Mouse (Mus musculus): ENCODE results near the gene Homer2.

The Homer2 gene

DNA sequence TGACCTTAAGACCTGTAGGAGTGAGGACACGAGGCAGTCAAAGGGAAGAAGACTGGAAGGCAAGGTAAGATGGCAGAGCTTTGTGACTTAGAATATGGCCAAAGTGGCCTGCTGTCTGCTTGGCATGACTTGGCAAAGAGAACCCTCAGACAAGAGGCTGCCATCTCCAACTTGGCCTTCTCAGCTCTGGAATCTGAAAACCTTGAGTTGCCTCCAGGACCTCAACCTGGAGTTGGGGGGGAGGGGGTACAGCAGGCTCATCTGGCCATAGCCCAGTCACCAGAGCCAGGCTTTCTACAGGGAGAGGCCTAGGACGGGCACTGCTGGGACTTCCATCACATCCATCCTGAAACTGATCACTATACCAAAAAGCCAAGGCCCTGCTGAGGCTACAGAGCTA, 55.0 kb downstream of the Homer2 start:
- no peak for DNase-seq (ENCODE audit: low spot score in 2 of 2)

DNA sequence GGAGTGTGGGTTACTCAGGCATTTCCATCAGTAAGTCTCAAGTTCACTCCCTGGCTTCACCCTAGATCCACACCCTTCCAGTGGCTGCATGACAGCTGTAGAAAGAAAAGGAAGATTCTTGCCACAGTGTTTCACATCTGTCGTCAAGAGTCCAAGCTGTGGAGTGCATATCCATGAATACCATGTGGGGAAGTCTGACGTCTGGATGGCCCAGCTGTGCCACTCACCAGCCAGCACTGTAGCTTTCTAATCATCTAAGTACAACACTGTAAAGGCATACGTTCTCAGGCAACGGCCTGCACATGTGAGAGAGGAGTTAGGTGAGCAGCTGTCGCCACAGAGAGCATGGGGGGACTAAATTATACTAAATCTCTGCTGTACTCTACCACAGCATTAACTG, 56.0 kb downstream of the Homer2 start:
- no peak for DNase-seq (ENCODE audit: low spot score in 2 of 2)

GRCm38 (mm10) chr7:81649270-81649669, 58.1 kb downstream of the Homer2 start:
- no peak for DNase-seq (ENCODE audit: low spot score in 2 of 2)

DNA sequence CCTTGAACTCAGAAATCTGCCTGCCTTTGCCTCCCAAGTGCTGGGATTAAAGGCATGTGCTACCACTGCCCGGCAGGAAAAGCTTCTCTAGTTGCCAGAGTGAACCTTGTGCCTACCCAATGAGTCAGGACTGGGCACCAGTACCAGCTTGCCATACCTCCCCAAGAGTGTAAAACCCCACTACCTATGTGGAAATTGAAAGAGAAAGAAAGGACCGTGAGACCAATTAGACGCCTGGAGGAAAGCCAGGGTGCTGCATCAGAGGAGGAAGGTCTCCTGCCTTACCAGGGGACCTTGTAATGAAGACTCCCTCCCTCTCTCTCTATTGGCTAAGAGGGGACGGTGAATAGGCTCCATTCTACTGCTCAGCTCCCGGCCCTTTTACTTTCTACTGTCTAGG, 59.4 kb downstream of the Homer2 start:
- DNase-seq (ENCODE audit: low spot score in 2 of 2): no peak

GRCm38 (mm10) chr7:81644551-81645235, 62.6 kb downstream of the Homer2 start:
- no peak for DNase-seq (ENCODE audit: low spot score in 2 of 2)

DNA sequence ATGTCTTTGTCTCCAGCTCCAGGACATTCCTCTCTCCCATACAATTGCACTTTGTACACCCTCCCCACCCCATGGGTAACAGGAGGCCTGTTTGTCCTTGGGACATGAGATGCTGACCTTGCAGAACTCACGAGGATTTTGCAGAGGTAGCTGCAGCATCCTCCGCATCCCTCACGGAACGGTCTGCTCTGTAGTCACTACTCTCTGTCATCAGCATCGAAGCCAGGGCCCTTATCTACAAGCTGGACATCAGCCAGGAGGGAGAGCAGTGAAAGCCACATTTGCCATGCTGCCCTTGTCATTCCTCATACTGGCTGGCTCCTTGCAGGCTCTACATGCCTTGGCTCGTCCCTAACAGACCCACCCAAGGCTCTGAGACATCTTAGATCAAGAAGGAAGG, 66.2 kb downstream of the Homer2 start:
- DNase-seq (ENCODE audit: low spot score in 2 of 2): no peak

GRCm38 (mm10) chr7:81632586-81632985, 74.7 kb downstream of the Homer2 start:
- DNase-seq (ENCODE audit: low spot score in 2 of 2): no peak

GRCm38 (mm10) chr7:81631261-81631660, 76.1 kb downstream of the Homer2 start:
- DNase-seq (ENCODE audit: low spot score in 2 of 2): no peak

DNA sequence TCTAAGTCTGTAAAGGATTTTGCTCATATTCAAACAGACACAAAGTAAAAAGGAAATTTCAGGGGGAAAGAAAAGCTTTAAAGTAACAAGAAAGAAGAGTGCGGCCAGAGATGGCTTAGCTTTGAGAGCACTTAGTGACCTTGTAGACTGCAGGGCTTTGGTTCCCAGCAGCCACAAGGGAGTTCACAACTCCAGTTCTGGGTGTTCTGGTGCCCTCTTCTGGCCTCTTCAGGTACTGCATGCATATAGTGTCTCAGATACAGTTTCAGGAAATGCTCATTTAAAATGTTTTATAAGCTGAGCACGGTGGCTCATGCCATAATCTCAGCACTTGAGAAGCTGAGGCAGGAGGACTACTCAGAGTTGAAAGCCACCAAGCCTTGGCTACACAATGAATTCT, 80.9 kb downstream of the Homer2 start:
- peak in 1 of 2 experiments; percentile 9 for DNase-seq (ENCODE audit: low spot score in 2 of 2)

DNA sequence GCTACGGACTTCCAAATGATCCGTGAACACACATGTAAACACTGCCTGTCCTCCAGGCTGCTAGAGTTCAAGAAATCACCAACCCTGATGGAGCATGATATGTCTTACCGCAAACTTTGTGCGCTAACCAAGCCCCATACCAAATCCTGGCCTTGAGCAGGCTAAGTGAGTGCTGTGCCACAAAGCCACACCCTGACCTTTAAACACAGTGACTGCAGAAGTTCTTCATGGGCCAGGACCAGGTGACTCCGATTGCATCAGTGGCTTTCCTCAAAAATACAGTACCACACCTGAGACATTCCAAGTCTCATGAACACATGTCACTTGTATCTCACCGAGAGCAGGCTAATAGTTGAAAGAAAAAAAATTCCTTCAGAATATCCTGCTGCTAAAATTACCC, 83.6 kb downstream of the Homer2 start:
- DNase-seq (ENCODE audit: low spot score in 2 of 2): no peak

GRCm38 (mm10) chr7:81622793-81623192, 84.5 kb downstream of the Homer2 start:
- no peak for DNase-seq (ENCODE audit: low spot score in 2 of 2)

GRCm38 (mm10) chr7:81615031-81615430, 92.3 kb downstream of the Homer2 start:
- no peak for DNase-seq (ENCODE audit: low spot score in 2 of 2)

- no peak for DNase-seq (ENCODE audit: low spot score in 2 of 2)
These were observed 94.3 kb downstream of the Homer2 start for GRCm38 (mm10) chr7:81612856-81613635.

DNA sequence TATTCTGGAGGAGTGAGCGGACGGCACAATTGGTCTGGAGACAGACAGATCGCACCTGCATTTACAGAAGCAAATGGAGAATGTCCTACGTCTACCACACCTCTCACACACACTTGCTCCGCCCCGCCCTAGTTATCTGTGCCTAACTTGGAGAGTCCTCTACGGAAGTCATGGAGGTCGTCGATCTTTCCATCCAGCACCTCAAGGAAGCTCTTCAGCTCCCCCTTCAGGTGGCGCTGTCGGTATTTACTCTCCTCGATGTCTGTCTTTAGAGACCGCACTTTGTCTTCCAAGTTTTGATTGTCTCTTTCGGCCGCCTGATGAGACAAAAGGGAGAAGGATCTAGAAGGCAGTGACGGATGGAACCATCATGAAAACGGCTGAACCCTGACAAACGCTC, 97.2 kb downstream of the Homer2 start:
- peak in 1 of 2 experiments; percentile 14 for DNase-seq (ENCODE audit: low spot score in 2 of 2)

GRCm38 (mm10) chr7:81606452-81606851, 100.9 kb downstream of the Homer2 start:
- no peak for DNase-seq (ENCODE audit: low spot score in 2 of 2)

DNA sequence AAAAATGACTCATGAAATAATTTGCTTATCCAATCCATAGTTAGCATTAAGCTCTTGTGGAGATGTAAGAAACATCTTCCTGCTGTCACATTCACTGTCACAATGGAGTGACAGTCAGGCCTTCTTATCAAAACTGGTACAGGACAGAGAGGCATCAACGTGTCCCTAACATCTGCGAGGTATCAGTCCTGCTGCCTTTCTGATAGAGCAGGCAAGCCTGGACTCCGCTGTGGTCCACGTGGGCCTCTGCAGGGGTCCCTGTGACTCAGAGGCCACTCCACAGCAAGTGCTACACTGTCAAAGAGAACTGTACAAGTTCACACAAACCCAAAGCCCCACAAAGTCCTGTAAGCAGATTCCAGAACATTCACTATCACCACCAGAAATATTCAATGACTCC, 101.8 kb downstream of the Homer2 start:
- no peak for DNase-seq (ENCODE audit: low spot score in 2 of 2)

DNA sequence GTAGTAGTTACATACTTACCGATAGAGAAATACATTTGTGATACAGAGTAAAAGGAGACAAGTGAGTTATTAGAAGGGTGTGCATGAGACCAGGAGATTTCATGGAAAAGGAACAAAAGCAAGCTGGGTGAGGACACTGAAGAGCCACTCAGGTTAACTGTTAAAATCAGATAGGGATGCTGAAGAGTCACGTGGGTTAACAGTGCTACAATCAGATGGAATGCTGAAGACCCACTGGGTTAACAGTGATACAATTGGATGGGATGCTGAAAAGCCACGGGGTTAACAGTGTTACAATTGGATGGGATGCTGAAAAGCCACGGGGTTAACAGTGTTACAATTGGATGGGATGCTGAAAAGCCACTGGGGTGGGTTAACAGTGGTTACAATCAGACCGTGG, 102.3 kb downstream of the Homer2 start:
- no peak for DNase-seq (ENCODE audit: low spot score in 2 of 2)

DNA sequence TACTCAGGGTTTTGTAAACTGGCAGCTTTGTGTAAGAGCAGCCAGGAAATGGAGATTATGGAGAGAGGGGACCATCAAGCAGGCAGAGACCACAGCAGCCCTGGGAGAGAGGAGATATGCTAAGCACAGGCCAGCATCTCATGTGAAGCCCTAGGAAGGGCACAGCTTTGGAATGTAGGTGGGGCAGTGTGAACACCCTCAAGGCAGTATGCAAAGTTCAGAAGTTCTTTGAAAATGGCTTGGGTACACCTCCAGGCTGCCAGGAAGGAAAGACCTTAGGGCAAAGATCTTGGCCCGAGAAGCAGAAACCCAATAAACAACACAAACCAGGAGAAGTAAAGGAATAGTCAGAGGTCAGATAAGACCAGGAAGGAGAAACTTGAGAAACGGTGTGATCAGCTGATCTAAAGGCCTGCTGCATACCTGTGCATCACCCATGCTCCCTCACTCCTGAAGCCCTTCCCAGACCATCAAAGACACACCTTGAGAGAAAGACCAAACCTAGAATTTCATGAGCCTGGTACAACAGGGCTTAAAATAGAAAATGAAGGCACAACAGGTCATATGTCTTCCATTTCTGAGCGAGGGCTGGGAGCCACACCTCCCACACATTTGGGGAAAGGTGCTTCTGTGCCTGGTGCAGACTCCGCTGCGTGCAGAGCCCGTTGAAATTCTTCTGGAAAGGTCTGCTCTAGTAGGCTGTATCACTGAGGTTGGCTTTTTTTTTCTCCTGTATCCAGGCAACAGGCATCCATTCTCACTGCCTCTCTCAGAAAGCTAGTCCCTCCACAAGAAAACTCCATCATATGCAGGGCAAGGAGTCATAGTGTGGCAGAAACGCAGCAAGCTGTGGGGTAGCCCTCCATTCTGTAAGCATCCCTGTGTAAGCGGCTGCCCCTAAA, 107.7 kb downstream of the Homer2 start:
- no peak for DNase-seq (ENCODE audit: low spot score in 2 of 2)

DNA sequence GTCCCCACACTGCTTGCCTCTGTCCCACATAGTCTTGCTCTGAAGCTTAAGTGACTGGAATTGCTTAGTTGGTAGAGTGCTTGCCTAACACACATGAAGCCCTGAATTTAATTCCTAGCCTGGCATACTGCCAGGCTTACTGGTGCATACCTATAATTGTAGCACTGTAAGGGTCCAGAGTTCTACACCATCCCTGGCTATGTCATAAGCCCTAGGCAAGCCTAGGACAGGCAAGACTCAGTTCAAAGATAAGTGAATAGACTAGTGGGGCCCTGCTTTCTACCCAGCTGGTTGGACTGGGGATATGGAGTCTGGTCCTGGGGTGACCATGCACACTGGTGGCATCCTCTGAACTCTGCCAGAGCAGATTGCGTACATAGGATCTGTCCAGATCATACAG, 109.7 kb downstream of the Homer2 start:
- no peak for DNase-seq (ENCODE audit: low spot score in 2 of 2)

DNA sequence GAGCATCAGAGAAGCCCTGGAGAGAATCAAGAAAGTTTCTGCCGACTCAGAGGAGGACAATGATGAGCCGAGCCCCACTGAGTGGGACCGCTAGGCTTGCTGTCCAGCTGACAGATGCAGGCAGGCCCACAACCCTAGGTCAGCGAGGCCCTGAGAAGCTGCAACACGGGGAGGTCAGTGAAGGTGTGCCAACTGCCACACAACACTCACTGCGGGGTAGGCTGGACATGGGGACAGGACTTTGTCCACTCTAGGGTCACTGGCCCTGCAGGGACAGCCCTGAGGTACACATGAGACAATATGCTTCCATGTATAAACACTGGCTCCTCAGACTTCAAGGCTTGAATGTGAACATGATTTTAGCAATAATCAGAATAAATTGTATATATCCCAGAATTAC, 111.2 kb downstream of the Homer2 start:
- DNase-seq (ENCODE audit: low spot score in 2 of 2): no peak

- no peak for DNase-seq (ENCODE audit: low spot score in 2 of 2)
These were observed 112.3 kb downstream of the Homer2 start for GRCm38 (mm10) chr7:81595056-81595455.

DNA sequence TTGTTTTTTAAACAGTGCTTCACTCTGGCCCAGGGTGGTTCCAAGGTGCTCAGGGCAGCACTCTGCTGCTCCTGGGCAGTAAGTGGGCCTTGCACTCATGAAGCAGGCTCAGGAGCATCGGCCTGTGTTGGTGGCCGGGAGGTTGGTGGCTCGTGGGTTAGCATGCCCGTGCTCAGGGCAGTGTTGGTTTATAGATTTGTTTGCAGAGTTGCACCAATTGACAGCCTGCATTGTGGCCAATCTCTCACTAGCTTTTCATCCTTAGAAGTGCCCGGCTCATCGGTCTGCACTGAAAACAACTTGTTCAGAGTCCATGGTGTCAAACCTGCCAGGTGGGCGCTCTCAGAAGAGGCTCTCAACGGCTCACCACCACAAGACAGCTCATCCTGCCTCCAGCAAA, 113.9 kb downstream of the Homer2 start:
- DNase-seq (ENCODE audit: low spot score in 2 of 2): no peak
